Mouse (Mus musculus): Measurements from ENCODE around the gene Trio.

DNA sequence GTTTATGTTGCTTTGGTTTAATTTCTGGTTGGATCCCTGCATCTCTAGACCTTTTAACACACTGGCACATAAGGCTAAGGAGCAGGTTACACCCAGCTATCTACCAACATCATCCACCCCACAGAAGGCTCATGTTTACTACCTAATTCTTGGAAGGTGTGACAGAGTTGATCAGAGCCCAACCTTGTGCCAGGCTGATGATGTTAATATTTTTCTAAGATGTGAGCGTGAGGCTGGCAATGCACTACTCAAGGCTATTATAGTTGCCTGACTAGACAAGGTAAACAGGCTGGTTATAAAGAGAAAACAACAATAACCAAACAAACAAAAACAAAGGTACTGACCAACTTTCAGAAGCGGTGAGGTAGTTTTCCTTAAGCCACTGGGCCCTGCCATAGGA lies 62.1 kb downstream of the Trio start:
- TF ChIP-seq CTCF (IDR thresholded peaks at IDR 0.05; ENCODE audit: extremely low read depth, insufficient read depth, low read length) (no peak), POLR2A (IDR thresholded peaks at IDR 0.05; ENCODE audit: extremely low read depth, insufficient read depth, low read length) (no peak)
